23 mouse cellular contexts compared by ENCODE assay signal in genomic region chr2:164787779-164788178, GRCm38 (mm10). TPM values are rescaled to one million over a fixed set of nuclear protein-coding genes. Genes with fewer than 3 reads are reported as not detected.
A peak's percentile ranks its signal among the peaks of the same experiment; 100 is the strongest.
DNase-seq lines count a peak whose midpoint lies in the region; ATAC-seq lines count a peak whose summit lies in the region.
"Had no signal": no experiment of that assay in that cellular context is flagged by ENCODE, and none has a peak within 500 bp of the region (broad histone marks: within the 10 kb centered on the region; RNA-seq: fewer than 3 reads in every experiment).

No protein-coding gene starts in this region.

- H3K9ac ChIP-seq in heart, embryonic 14.5 days (ENCODE audit: low read length), result no peak overlapping the region
- H3K9ac ChIP-seq in kidney, embryonic 16.5 days (replicated peaks; ENCODE audit: low read length), result 0 out of 2 replicates have a peak overlapping the region, but pooled peaks have one; percentile 6
- H3K9ac ChIP-seq in kidney, embryonic 15.5 days, result no peak overlapping the region
- H3K9ac ChIP-seq in neural tube, embryonic 13.5 days, result no peak overlapping the region
- H3K9ac ChIP-seq in neural tube, embryonic 15.5 days (replicated peaks), result no peak overlapping the region
- H3K9ac ChIP-seq: neural tube, embryonic 12.5 days had no signal

- no peak overlapping the region for H3K27ac ChIP-seq in heart, embryonic 14.5 days (replicated peaks in 1 of 2; ENCODE audit: control insufficient read depth in 1 of 2, insufficient read depth in 1 of 2, low read depth in 2 of 2, low read length in 2 of 2)
- no peak overlapping the region for H3K27ac ChIP-seq in heart, embryonic 10.5 days
- H3K27ac ChIP-seq in kidney, embryonic 16.5 days (ENCODE audit: low read length), result no peak overlapping the region
- no peak overlapping the region for H3K27ac ChIP-seq in kidney, embryonic 15.5 days
- H3K27ac ChIP-seq in neural tube, embryonic 13.5 days (replicated peaks), result no peak overlapping the region
- H3K27ac ChIP-seq in neural tube, embryonic 15.5 days (replicated peaks), result no peak overlapping the region
- H3K27ac ChIP-seq: macrophage; midbrain, embryonic 10.5 days; neural tube, embryonic 12.5 days had no signal

- no peak overlapping the region for H3K4me3 ChIP-seq in heart, embryonic 14.5 days (ENCODE audit: control insufficient read depth in 1 of 2, insufficient read depth in 1 of 2, low read depth in 1 of 2, low read length in 2 of 2)
- H3K4me3 ChIP-seq in heart, embryonic 10.5 days, result no peak overlapping the region
- no peak overlapping the region for H3K4me3 ChIP-seq in kidney, embryonic 16.5 days (ENCODE audit: low read length)
- H3K4me3 ChIP-seq in kidney, embryonic 15.5 days (replicated peaks), result no peak overlapping the region
- H3K4me3 ChIP-seq in neural tube, embryonic 13.5 days, result no peak overlapping the region
- H3K4me3 ChIP-seq in neural tube, embryonic 15.5 days (replicated peaks), result no peak overlapping the region
- H3K4me3 ChIP-seq: heart, adult 2 months; liver, embryonic 12.5 days; neural tube, embryonic 12.5 days had no signal

- no peak for DNase-seq in heart, embryonic 10.5 days (ENCODE audit: low spot score)
- DNase-seq in neural tube, embryonic 10.5 days (ENCODE audit: extremely low spot score, low spot score), result no peak
- no peak for DNase-seq in urinary bladder, postnatal 25 days (ENCODE audit: low spot score)
- DNase-seq: adrenal gland, adult 2 months; cerebellum, postnatal 10 days; kidney, adult 11 months; kidney, postnatal 10 days; left cerebral cortex, postnatal 4 days; lung, embryonic 14.5 days; right cerebral cortex, postnatal 25 days; thymus, adult 2 months had no signal

- no peaks in the 10 kb centered on the region for H3K27me3 ChIP-seq in heart, embryonic 14.5 days (ENCODE audit: control insufficient read depth, insufficient read depth, low read length)
- H3K27me3 ChIP-seq in heart, embryonic 10.5 days (ENCODE audit: insufficient read depth, poor library complexity, severe bottlenecking), result no peaks in the 10 kb centered on the region
- H3K27me3 ChIP-seq in kidney, embryonic 16.5 days (ENCODE audit: insufficient read depth, low read length), result no peaks in the 10 kb centered on the region
- no peaks in the 10 kb centered on the region for H3K27me3 ChIP-seq in kidney, embryonic 15.5 days
- no peaks in the 10 kb centered on the region for H3K27me3 ChIP-seq in neural tube, embryonic 13.5 days
- no peaks in the 10 kb centered on the region for H3K27me3 ChIP-seq in neural tube, embryonic 15.5 days (replicated peaks)
- H3K27me3 ChIP-seq: neural tube, embryonic 12.5 days had no signal

- no peaks in the 10 kb centered on the region for H3K9me3 ChIP-seq in heart, embryonic 14.5 days (ENCODE audit: control insufficient read depth, low read length)
- H3K9me3 ChIP-seq in heart, embryonic 10.5 days, result no peaks in the 10 kb centered on the region
- H3K9me3 ChIP-seq in kidney, embryonic 16.5 days (ENCODE audit: low read length), result no peaks in the 10 kb centered on the region
- H3K9me3 ChIP-seq in kidney, embryonic 15.5 days (replicated peaks), result no peaks in the 10 kb centered on the region
- no peaks in the 10 kb centered on the region for H3K9me3 ChIP-seq in neural tube, embryonic 13.5 days
- no peaks in the 10 kb centered on the region for H3K9me3 ChIP-seq in neural tube, embryonic 15.5 days (replicated peaks)
- H3K9me3 ChIP-seq: liver, embryonic 12.5 days; midbrain, embryonic 10.5 days; neural tube, embryonic 12.5 days had no signal

- no peak for ATAC-seq in heart, embryonic 14.5 days (ENCODE audit: insufficient number of reproducible peaks, insufficient read depth, low FRiP score, low read depth)
- ATAC-seq in kidney, embryonic 16.5 days (ENCODE audit: low FRiP score, low TSS enrichment), result no peak
- no peak for ATAC-seq in kidney, embryonic 15.5 days (replicated peaks; ENCODE audit: low FRiP score)
- ATAC-seq in neural tube, embryonic 13.5 days (ENCODE audit: low read depth), result no peak
- ATAC-seq in neural tube, embryonic 15.5 days (ENCODE audit: low FRiP score), result no peak

- peaks cover 44% of the 10 kb centered on the region for H3K36me3 ChIP-seq in heart, embryonic 14.5 days (ENCODE audit: control insufficient read depth, insufficient read depth, low read length)
- peaks cover 40% of the 10 kb centered on the region for H3K36me3 ChIP-seq in heart, embryonic 10.5 days
- peaks cover 20% of the 10 kb centered on the region for H3K36me3 ChIP-seq in kidney, embryonic 16.5 days (ENCODE audit: insufficient read depth, low read length)
- H3K36me3 ChIP-seq in kidney, embryonic 15.5 days, result peaks cover 43% of the 10 kb centered on the region
- peaks cover 31% of the 10 kb centered on the region for H3K36me3 ChIP-seq in neural tube, embryonic 13.5 days
- H3K36me3 ChIP-seq in neural tube, embryonic 15.5 days, result peaks cover 25% of the 10 kb centered on the region

- H3K4me2 ChIP-seq in heart, embryonic 14.5 days (ENCODE audit: low read length), result peak overlapping the region; percentile 68; the same call in 1 of the 2 replicates
- H3K4me2 ChIP-seq in kidney, embryonic 16.5 days (replicated peaks; ENCODE audit: low read depth, low read length), result no peak overlapping the region
- H3K4me2 ChIP-seq in kidney, embryonic 15.5 days, result no peak overlapping the region; the same call in 1 of the 2 replicates
- H3K4me2 ChIP-seq in neural tube, embryonic 13.5 days, result 0 out of 2 replicates have a peak overlapping the region, but pooled peaks have one; percentile 91
- peak overlapping the region; percentile 26 for H3K4me2 ChIP-seq in neural tube, embryonic 15.5 days

- 88% methylated on average over 10 of the region's 10 CpGs for WGBS in heart, embryonic 14.5 days
- 88% methylated on average over 10 of the region's 10 CpGs for WGBS in heart, embryonic 10.5 days
- 69% methylated on average over 10 of the region's 10 CpGs for WGBS in kidney, embryonic 16.5 days
- WGBS in kidney, embryonic 15.5 days, result 68% methylated on average over 10 of the region's 10 CpGs
- WGBS in neural tube, embryonic 13.5 days, result 83% methylated on average over 10 of the region's 10 CpGs
- WGBS in neural tube, embryonic 15.5 days, result 79% methylated on average over 10 of the region's 10 CpGs

- H3K4me1 ChIP-seq in heart, embryonic 14.5 days (ENCODE audit: control insufficient read depth in 2 of 2, insufficient read depth in 2 of 2, low read length in 2 of 2), result peaks cover 6 to 18% of the 10 kb centered on the region in 2 experiments
- H3K4me1 ChIP-seq in heart, embryonic 10.5 days, result peaks cover 39% of the 10 kb centered on the region
- H3K4me1 ChIP-seq in kidney, embryonic 16.5 days (ENCODE audit: insufficient read depth, low read length), result peaks cover 25% of the 10 kb centered on the region
- H3K4me1 ChIP-seq in kidney, embryonic 15.5 days, result peaks cover 34% of the 10 kb centered on the region
- H3K4me1 ChIP-seq in neural tube, embryonic 13.5 days (replicated peaks), result peaks cover 28% of the 10 kb centered on the region
- peaks cover 35% of the 10 kb centered on the region for H3K4me1 ChIP-seq in neural tube, embryonic 15.5 days
- H3K4me1 ChIP-seq: neural tube, embryonic 12.5 days had no signal

RNA-seq across cellular contexts. Expression of gene Snx21, which starts 2.2 kb away (rescaled TPM):
- 37.2 and 38.0 TPM in 2 replicates for polyA plus RNA-seq in heart, embryonic 14.5 days (2014; fragmentation: Nextera tagmentation; extraction: Ambion mirVana)
- 19.1 and 29.5 TPM in 2 replicates for polyA plus RNA-seq in heart, embryonic 10.5 days (2016; fragmentation: Nextera tagmentation; extraction: Ambion mirVana)
- 22.7 and 25.2 TPM in 2 replicates for polyA plus RNA-seq in kidney, embryonic 16.5 days (2015; fragmentation: Nextera tagmentation; extraction: Ambion mirVana)
- polyA plus RNA-seq in kidney, embryonic 15.5 days (2015; fragmentation: Nextera tagmentation; extraction: Ambion mirVana), result 21.5 and 24.0 TPM in 2 replicates
- polyA plus RNA-seq in neural tube, embryonic 13.5 days (2015; fragmentation: Nextera tagmentation; extraction: Ambion mirVana), result 17.1 and 22.9 TPM in 2 replicates
- 41.3 and 46.6 TPM in 2 replicates for polyA plus RNA-seq in neural tube, embryonic 15.5 days (2015; fragmentation: Nextera tagmentation; extraction: Ambion mirVana)

RNA-seq across cellular contexts. Expression of gene Tnnc2, which starts 8.0 kb away (rescaled TPM):
- 0.59 and 1.7 TPM in 2 replicates for polyA plus RNA-seq in heart, embryonic 14.5 days (2014; fragmentation: Nextera tagmentation; extraction: Ambion mirVana)
- polyA plus RNA-seq in heart, embryonic 10.5 days (2016; fragmentation: Nextera tagmentation; extraction: Ambion mirVana), result 0.67 TPM in 1 of 2 replicates, not detected in the other
- polyA plus RNA-seq in kidney, embryonic 16.5 days (2015; fragmentation: Nextera tagmentation; extraction: Ambion mirVana), result 21.0 and 22.3 TPM in 2 replicates
- 40.1 and 87.2 TPM in 2 replicates for polyA plus RNA-seq in kidney, embryonic 15.5 days (2015; fragmentation: Nextera tagmentation; extraction: Ambion mirVana)
- polyA plus RNA-seq in neural tube, embryonic 13.5 days (2015; fragmentation: Nextera tagmentation; extraction: Ambion mirVana), result 9.3 and 25.7 TPM in 2 replicates
- polyA plus RNA-seq in neural tube, embryonic 15.5 days (2015; fragmentation: Nextera tagmentation; extraction: Ambion mirVana), result 27.5 and 55.6 TPM in 2 replicates
- polyA plus RNA-seq: adrenal gland, adult 2 months; forebrain, embryonic 11.5 days; heart, adult 2 months; lung, embryonic 14.5 days; macrophage; midbrain, embryonic 10.5 days; spleen, adult 2 months had no signal

RNA-seq across cellular contexts. Expression of gene Acot8, which starts 16.9 kb away (rescaled TPM):
- polyA plus RNA-seq in heart, embryonic 14.5 days (2014; fragmentation: Nextera tagmentation; extraction: Ambion mirVana), result 12.7 and 13.9 TPM in 2 replicates
- 17.8 and 21.5 TPM in 2 replicates for polyA plus RNA-seq in heart, embryonic 10.5 days (2016; fragmentation: Nextera tagmentation; extraction: Ambion mirVana)
- 27.3 and 30.8 TPM in 2 replicates for polyA plus RNA-seq in kidney, embryonic 16.5 days (2015; fragmentation: Nextera tagmentation; extraction: Ambion mirVana)
- polyA plus RNA-seq in kidney, embryonic 15.5 days (2015; fragmentation: Nextera tagmentation; extraction: Ambion mirVana), result 20.8 and 21.2 TPM in 2 replicates
- polyA plus RNA-seq in neural tube, embryonic 13.5 days (2015; fragmentation: Nextera tagmentation; extraction: Ambion mirVana), result 20.3 and 21.5 TPM in 2 replicates
- polyA plus RNA-seq in neural tube, embryonic 15.5 days (2015; fragmentation: Nextera tagmentation; extraction: Ambion mirVana), result 24.1 and 26.4 TPM in 2 replicates

RNA-seq across cellular contexts. Expression of gene Zswim3, which starts 17.1 kb away (rescaled TPM):
- 5.4 and 5.9 TPM in 2 replicates for polyA plus RNA-seq in heart, embryonic 14.5 days (2014; fragmentation: Nextera tagmentation; extraction: Ambion mirVana)
- polyA plus RNA-seq in heart, embryonic 10.5 days (2016; fragmentation: Nextera tagmentation; extraction: Ambion mirVana), result 7.7 and 9.7 TPM in 2 replicates
- polyA plus RNA-seq in kidney, embryonic 16.5 days (2015; fragmentation: Nextera tagmentation; extraction: Ambion mirVana), result 10.6 and 11.9 TPM in 2 replicates
- 9.0 and 9.2 TPM in 2 replicates for polyA plus RNA-seq in kidney, embryonic 15.5 days (2015; fragmentation: Nextera tagmentation; extraction: Ambion mirVana)
- 14.2 and 16.7 TPM in 2 replicates for polyA plus RNA-seq in neural tube, embryonic 13.5 days (2015; fragmentation: Nextera tagmentation; extraction: Ambion mirVana)
- polyA plus RNA-seq in neural tube, embryonic 15.5 days (2015; fragmentation: Nextera tagmentation; extraction: Ambion mirVana), result 14.9 and 16.2 TPM in 2 replicates

RNA-seq across cellular contexts. Expression of gene Ube2c, which starts 18.1 kb away (rescaled TPM):
- polyA plus RNA-seq in heart, embryonic 14.5 days (2014; fragmentation: Nextera tagmentation; extraction: Ambion mirVana), result 349 and 388 TPM in 2 replicates
- 496 and 550 TPM in 2 replicates for polyA plus RNA-seq in heart, embryonic 10.5 days (2016; fragmentation: Nextera tagmentation; extraction: Ambion mirVana)
- polyA plus RNA-seq in kidney, embryonic 16.5 days (2015; fragmentation: Nextera tagmentation; extraction: Ambion mirVana), result 449 and 509 TPM in 2 replicates
- polyA plus RNA-seq in kidney, embryonic 15.5 days (2015; fragmentation: Nextera tagmentation; extraction: Ambion mirVana), result 517 and 530 TPM in 2 replicates
- 80.8 and 108 TPM in 2 replicates for polyA plus RNA-seq in neural tube, embryonic 13.5 days (2015; fragmentation: Nextera tagmentation; extraction: Ambion mirVana)
- 42.8 and 134 TPM in 2 replicates for polyA plus RNA-seq in neural tube, embryonic 15.5 days (2015; fragmentation: Nextera tagmentation; extraction: Ambion mirVana)

Comparison
In these comparisons a context has a peak if more than half of its experiments do, and no peak if none do; other contexts are left out.
1. H3K4me2 ChIP-seq: peak in heart, embryonic 14.5 days (single experiment), neural tube, embryonic 13.5 days (single experiment) and neural tube, embryonic 15.5 days (single experiment); none in kidney, embryonic 16.5 days (single experiment) and kidney, embryonic 15.5 days (single experiment).